Mouse (Mus musculus): ENCODE results near the gene 3110082I17Rik.

DNA sequence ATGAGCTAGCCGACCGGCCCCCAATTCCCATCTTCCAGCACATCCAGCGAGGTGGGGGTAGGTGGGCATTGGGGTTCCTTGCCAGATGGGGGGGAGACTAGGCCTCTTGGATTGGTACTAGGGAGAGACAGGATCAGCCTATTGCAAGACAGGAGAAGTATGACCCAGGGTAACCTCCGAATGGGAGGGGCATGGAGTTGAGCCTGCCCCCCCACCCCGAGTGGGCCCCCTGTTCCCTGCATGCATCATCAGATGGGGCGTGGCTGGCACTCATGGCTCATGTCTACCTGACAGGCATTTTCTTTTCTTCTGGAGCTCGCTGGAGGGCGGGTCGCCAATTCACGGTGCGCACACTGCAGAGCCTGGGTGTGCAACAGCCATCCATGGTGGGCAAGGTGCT is 106.4 kb downstream of the 3110082I17Rik start:
- TF ChIP-seq EP300 (IDR thresholded peaks at IDR 0.05; ENCODE audit: low read depth) (no peak), CTCF (IDR thresholded peaks at IDR 0.05; ENCODE audit: low read depth) (no peak)

All from liver, embryonic 14.5 days (tissue).